Mouse (Mus musculus): ENCODE results near the gene Foxs1. TPM values are rescaled to one million over a fixed set of nuclear protein-coding genes. Genes with fewer than 3 reads are reported as not detected.

The Foxs1 gene
- total RNA-seq, 2 experiments from 2014 or later: 3.7 TPM

DNA sequence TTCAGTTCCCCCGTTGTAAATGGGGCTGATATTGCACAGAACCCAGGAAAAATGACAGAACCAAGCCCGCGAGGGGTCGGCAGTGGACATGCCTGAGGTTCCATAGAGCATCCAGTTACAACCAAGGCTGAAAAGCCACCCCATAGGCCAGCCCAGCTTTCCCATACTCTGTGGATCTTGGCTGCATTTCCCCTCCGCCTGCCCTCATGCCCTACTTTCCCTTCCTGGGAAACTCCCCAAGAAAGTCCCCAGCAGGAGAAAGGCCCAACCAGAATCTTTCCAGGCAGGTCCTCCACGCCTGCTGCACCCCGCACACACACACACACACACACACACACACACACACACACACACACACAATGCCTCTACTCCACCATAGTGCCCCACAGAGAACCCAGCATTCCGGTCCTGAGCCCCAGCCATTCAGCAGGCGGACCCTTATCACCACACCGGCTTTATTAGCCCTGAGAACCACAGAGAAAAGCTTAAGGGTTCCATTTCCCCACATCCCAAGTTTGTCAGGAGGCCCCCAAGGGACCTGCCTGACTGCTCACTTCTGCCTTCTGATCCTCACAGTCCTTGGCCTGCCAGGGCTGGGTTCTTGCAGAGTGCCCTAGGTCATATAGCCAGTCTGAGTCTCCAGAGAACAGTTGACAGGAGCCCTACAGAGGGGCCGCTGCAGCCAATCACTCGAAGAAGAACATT lies 1.4 kb downstream of the Foxs1 start:
- no peak for DNase-seq (ENCODE audit: low spot score)
- intact Hi-C loops (cut with DNase I): loop anchor here (2.0 kb wide), 1 partner anchor 17 kb away; no protein-coding TSS in a partner anchor

DNA sequence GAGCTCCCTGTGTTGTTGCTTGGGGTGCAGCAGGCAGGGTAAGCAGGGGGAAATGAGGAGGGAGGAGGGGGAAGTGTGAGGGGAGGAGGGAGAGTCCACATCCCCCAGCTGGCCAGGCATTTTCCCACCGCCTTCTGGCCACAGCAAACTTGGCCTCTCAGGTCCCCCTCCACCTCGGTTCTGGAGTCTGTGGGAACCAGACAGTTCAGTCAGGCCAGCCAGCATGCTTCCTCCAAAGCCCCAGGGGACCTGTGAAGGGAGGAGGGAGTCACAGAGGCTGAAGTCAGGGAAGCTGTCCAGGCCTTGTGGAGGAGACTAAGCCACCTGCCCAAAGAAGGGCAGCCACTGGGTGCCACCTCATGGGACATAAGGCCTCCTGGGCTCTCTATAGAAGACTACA lies 2.7 kb downstream of the Foxs1 start:
- intact Hi-C loops (cut with DNase I): no loop called here
- peak; percentile 66 for DNase-seq (ENCODE audit: low spot score)

DNA sequence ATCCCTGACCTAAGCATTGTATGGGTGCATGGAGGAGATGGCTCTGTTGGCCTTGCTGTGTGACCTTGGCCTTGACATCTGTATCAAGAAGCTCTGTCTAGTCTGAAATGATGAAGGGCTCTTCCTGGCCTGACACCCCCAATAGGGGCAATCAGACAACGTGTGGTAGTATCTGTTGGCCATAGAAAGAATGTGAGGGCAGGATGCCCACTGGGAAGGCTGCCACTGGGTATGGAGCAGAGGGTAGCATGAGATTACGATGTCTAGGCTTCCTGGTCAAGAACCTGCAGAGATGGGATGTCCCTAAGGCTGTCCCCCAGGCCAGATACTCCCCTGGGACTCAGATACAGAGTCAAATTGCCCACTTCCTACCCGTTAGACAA lies 4.0 kb downstream of the Foxs1 start:
- intact Hi-C loops (cut with DNase I): no loop called here
- DNase-seq (ENCODE audit: low spot score): no peak

DNA sequence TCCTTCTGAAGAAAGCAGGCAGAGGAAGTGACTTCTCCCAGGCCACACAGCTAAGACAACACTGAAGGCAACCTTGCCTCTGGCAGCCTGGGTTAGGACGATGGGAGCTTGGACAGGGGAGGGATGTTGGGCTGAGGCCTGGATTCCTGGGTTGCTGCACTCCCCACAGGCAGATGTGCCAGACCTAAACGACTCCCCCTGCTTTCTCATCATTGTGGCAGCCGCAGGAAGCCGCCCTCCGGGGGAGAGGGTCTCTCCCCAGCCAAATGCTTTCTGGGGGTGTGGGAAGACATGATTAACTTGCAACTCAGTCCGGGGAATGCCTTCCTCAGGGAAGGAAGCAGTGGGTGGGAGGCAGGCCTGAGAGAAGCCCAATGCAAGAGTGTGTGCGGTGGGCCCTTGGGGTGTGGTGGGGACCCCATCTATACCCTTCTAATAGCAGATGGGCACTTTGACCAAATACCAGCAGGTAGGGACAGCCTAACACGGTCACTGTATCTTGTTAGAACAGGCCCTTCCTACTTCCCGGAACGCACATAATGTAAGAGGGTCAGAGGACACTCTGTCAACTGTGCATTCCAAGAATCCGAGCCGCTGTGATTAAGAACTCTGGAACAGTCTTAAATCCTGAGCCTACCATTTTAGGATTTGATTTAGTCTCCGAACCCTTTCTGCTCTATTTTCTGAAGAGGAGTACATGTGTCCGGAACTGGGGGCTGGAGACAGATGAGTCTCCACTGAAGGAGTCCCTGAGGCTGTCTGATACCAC lies 4.6 kb downstream of the Foxs1 start:
- intact Hi-C loops (cut with DNase I): no loop called here
- DNase-seq (ENCODE audit: low spot score): no peak

DNA sequence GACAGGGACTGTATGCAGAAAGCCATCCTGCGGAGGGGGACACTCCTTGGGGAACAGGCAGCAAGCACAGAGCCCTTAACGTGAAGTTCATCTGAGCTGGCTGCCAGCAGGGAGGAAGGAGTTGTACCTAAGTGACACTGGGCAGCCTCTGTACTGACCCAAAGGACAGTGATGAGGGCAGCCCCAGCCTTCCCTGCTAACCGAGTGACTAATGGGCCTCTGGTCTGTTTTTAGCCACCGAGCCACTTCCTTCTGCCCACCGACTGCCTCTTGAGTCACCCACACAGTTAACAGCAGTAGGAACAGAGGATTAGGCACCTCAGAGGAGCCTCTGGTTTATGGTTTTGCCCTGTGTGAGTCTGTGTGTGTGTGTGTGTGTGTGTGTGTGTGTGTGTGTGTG lies 5.6 kb downstream of the Foxs1 start:
- DNase-seq (ENCODE audit: low spot score): no peak
- intact Hi-C loops (cut with DNase I): no loop called here

DNA sequence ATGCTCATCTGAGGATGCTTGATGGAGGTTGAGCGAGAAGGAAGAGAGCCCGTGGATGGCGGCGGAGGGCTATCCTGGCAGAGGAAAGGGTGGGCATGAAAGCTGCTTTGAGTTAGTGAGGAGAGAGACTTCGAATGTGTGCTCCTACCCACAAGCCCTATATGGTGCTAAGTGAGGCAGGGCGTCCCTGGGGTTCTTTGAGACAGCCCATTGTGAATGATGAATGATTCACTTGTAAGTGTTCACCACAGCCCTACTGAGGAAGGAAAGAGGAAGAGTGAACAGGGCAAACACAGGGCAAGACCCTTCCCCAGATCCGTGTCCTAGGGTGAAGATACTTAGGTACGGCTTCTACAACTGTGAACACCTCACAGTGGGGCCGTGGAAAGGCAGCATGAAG lies 6.1 kb downstream of the Foxs1 start:
- intact Hi-C loops (cut with DNase I): no loop called here
- DNase-seq (ENCODE audit: low spot score): no peak

DNA sequence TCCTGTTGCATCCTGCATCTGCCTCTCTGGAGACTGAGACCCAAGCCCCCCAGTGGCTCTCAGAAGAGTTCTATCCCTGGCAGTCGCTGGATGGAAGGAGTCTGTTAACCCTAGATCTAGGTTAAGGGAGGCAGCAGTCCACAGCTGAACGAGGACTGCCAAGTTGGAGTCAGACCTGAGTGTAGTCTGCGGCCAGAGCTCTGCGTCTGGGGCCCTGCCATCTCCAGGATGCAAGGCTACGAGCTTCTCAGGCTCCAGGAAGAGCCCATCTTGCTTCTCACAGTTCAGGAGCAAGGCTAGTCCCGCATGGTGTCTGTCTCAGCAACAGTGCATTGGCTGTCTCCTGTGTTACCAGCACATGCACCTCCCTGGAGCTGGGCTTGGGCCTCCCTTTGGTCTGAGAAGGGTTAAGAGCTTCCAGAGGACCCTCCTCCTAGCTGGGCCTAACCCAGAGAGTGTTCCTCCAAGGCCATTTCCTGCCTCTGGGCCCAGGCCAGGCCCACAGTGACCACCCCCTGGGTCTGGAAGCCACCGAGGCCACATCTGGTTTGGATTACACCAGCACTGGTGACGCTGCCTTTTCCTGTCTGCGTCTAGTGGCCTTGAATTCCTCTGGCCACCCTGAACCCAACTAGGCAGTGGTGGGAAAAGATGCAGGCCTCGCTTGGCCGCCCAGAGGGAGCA lies 7.7 kb downstream of the Foxs1 start:
- DNase-seq (ENCODE audit: low spot score): peak; percentile 85
- intact Hi-C loops (cut with DNase I): no loop called here

DNA sequence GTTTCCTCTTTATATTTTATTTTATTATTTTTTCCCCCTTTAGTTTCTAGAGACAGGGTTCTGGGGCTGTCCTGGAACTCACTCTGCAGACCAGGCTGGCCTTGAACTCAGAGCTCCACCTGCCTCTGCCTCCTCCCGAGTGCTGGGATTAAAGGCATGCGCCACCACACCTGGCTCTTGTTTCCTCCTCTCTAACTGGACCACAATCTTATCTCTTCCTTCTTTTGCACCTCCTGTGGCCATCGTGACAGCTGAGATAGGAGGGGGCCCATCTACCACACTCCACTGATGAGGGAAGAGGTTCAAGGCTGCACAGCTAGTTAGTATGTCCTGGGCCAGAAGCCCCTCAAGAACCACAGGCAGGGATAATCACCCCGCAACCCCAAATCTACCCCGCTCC lies 8.5 kb downstream of the Foxs1 start:
- no peak for DNase-seq (ENCODE audit: low spot score)
- intact Hi-C loops (cut with DNase I): no loop called here

DNA sequence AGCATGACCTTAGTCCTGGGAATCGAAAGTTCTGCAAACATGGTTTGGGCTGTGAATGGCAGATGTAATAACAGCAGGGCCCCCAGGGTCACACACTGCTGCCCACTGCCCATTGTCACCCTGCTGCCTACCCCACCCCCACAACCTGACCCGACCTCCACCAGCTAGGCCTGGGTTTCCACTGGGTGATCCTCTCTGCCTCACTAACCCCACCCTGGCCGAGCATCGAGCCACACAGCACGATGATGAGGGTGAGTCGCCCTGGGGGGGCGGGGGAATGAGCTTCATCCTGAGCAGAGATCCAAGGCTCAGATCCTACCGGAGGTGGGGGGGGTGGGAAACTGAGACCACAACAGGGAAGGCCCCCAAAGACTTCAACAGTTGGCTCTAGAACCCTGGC lies 8.9 kb downstream of the Foxs1 start:
- intact Hi-C loops (cut with DNase I): no loop called here
- no peak for DNase-seq (ENCODE audit: low spot score)

DNA sequence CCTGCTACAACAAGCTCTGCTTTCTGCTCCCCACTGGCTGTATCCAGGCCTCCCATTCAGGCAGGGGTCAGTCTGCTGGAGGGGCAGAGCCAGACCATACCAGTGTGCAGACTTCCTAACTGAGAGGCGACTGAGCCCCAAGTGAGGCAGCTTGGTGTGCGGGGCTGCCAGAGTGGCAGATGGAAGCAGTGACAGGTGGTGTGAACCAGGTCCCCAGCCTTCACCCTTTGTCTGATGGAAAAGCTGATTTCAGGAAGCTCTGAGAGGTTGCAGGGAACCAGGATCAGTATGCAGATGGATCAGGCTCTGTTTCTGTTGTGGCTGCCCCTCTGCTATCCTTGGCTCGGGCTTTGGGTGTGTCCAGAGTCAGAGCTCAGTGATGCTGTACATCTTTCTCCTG lies 9.4 kb downstream of the Foxs1 start:
- no peak for DNase-seq (ENCODE audit: low spot score)
- intact Hi-C loops (cut with DNase I): no loop called here

DNA sequence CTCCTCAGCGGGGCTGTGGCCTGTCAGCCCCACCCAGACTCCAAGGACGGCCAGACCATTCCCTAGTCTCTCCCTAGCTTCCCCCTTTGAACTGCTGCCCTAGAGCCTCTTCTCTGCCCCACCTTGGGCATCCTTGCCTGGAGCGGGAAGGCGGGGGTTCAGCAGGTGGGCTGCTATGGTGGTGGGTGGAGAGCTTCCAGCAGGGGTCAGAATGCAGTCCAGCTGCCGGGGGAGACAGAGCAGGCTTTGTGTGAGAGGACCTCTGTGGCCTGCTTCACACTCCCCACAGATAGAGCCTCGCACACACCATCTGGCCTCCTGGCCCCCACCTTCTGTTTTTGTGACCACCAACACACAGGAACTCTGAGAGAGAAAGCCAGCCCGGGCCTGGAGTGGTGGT lies 10.6 kb downstream of the Foxs1 start:
- DNase-seq (ENCODE audit: low spot score): no peak

DNA sequence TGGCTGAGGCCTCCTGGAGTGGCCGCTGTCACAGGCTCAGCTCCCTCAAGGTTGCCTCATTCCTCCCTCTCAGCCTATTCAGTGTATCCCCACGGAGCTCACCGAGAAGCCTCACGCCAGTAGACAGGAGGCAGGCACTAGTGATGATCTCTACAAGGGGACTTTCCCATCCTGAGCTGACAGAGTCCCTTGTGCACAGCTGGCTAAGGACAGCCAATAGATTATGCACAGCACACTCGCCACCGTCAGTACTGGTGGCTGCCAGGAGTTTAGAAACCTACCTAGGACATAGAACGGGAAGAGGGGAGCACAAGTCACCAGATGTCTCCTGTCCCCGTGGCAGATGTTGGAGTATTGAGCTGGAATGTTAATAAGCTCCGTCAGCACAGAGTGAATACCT lies 15.3 kb downstream of the Foxs1 start:
- intact Hi-C loops (cut with DNase I): loop anchor here (2.0 kb wide), 2 partner anchors 97 to 225 kb away; partner anchors contain the start of gene Pdrg1
- no peak for DNase-seq (ENCODE audit: low spot score)

More for the DNA sequence above, 10.6 kb downstream of the Foxs1 start:
- intact Hi-C loops (cut with DNase I): no loop called here

DNA sequence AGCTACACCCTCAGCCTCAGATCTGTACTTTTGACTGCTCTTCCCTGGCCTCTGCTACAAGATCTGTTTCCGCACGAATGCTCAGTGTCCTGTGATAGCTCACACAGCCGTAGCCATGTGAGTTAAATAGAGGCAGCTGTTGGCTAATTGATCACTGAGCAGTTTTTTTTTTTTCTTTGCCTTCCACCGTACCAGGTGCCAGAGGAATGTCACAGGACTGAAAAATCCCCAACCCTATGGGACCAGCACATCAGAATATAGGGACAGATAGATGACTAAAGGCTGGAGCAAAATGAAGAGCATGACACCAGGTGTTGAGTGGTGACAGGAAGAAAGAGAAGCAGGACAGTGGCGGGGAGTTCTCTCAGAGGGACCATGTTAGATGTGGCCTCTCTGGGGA lies 16.9 kb downstream of the Foxs1 start:
- intact Hi-C loops (cut with DNase I): loop anchor here (2.0 kb wide), 2 partner anchors 99 to 227 kb away; partner anchors contain the start of gene Pdrg1
- DNase-seq (ENCODE audit: low spot score): no peak

DNA sequence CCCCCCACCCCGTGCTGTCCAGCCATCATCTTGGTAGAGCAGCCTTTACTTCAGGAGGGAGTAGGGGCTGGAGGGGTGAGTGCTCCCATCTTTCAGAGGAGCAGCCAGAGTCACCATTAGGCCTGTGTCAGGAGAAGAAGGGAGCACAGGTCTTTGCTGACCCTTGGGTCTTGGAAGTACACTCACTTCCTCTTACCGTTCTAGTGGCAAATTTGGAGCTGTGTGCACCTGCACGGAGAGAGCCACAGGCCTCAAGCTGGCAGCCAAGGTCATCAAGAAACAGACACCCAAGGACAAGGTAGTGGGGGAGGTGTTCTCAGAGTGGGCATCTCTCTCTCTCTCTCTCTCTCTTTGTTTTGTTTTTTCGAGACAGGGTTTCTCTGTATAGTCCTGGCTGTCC lies 17.6 kb downstream of the Foxs1 start:
- intact Hi-C loops (cut with DNase I): loop anchor here (2.0 kb wide), 1 partner anchor 17 kb away; the partner anchor contains the start of gene Foxs1
- no peak for DNase-seq (ENCODE audit: low spot score)

DNA sequence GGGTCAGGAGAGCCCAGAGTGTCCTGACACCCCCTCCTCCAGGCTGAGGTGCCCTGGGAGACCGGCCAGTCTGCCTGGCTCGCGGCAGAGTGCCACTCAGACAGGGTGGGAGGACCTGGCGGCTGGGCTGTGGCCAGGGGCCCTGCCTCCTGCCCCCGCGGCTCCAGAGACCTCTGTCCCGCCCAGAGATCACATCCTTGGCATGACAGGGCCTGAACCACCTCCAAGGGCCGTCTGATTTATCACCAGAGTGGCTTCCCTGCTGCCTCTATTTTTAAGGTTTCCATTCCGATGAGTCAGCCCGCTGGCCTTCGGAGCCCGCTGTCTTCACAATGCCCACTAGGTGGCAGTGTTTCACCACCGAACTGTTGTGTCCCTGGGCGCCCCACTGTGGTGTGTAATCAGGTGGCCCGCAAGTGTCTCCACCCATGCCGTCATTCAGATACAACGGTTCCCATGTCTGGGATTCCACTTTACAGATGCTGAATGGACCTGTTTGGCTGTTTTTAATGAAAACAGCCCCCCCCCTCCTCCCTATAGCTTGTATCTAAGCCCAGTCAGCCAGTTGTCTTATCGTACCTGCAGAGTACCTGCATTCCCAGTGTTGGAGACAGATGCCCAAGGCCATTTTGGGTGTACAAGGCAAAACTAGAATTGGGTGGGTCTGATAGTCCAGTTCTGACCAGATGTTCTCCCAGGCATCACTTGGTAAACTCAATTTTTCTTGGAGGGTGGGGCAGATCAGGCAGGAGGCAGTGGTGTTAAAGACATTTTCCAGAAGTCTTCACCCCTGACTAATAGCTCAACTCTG lies 18.5 kb downstream of the Foxs1 start:
- intact Hi-C loops (cut with DNase I): loop anchor here (2.0 kb wide), 1 partner anchor 18 kb away; the partner anchor contains the start of gene Foxs1
- peak; percentile 73 for DNase-seq (ENCODE audit: low spot score)

DNA sequence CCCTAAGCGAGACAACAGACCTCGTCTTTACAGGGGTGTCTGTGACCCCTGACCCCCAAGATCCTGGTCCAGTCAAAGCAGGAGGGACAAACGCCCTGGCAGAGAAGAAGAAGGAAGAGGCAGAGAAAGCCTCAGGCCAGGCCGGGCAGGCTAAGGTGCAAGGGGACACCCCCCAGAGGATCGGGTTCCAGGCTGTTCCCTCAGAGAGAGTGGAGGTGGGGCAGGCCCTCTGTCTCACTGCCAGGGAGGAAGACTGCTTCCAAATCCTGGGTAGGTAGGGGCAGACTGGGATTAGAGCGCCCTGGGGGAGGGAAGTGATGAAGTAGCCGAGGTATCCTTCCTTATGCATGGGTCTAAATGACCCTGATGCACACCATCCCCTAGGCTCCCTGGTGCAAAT lies 19.5 kb downstream of the Foxs1 start:
- intact Hi-C loops (cut with DNase I): no loop called here
- no peak for DNase-seq (ENCODE audit: low spot score)

DNA sequence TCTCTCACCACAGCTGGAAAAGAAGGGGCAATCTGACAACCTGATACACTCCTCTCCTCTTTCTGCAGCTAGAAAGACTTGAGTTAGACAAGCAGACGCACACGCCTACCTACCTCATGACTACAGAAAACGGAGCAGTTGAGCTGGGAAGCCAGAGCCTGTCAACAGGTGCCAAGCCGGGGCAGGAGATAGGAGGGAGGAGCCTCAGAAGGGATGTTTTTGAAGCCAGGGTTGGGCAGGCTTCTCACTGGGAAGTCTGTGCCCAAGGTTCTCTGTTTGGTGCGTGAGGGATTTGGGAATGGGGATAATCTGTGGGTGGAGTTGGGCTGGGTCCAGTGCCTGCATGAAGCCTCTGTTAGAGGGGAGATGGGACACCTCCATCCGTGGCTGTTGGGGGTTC lies 21.6 kb downstream of the Foxs1 start:
- no peak for DNase-seq (ENCODE audit: low spot score)
- intact Hi-C loops (cut with DNase I): no loop called here

DNA sequence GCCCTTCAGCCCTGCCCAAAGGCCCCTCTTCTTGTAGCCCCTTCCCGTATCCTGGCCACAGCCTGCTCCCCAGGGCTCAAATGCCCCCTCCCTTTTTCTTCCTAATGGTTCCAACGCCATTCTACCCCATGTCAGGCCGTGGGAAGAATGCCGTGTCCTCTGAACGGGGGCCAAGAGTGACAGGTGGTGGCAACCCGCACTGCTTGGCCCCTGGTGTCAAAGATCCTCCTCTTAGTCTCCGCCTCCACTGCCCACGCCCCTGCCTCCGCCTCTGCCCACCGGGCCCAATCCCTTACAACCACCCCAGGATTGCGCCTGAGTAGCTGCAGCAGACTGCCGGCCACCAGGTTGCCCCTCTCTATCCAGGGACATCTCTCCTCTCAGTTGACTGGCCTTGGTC lies 22.0 kb downstream of the Foxs1 start, which contains the start of gene Mylk2:
TSS of gene Mylk2 (plus strand) at position 322 of the 400 bp plus-strand sequence.
- intact Hi-C loops (cut with DNase I): no loop called here
- DNase-seq (ENCODE audit: low spot score): no peak

DNA sequence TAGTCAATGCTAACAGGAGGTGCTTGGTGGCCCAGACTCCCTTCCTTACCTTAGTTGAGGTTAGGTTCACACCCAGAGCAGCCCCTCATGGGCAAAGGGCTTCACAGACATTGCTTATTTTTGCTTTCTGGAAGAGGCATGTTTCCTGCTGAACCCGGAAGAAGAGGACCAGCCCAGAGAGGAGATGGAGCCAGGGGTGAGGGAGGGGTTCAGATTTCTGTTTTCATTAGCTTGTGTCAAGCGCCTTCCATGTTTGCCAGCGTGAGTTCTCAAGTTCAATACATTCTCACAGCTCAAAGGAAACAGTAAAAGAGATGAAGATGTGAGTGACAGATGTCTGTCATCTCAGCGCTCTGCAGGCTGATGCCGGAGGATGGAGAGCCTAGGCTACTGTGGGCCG lies 23.2 kb downstream of the Foxs1 start:
- intact Hi-C loops (cut with DNase I): no loop called here
- DNase-seq (ENCODE audit: low spot score): no peak
